Mouse (Mus musculus): Measurements from ENCODE around the gene Gatb. TPM values are rescaled to one million over a fixed set of nuclear protein-coding genes. Genes with fewer than 3 reads are reported as not detected.

The Gatb gene
- total and polyA plus RNA-seq, 3 experiments = 6.8 to 46.9 (median 32.7) TPM

- no peak for DNase-seq
Measured at GRCm38 (mm10) chr3:85592640-85593252, 18.8 kb downstream of the Gatb start.

- DNase-seq = no peak
Measured at GRCm38 (mm10) chr3:85594452-85594851, 20.5 kb downstream of the Gatb start.

- DNase-seq = peak; percentile 43
Measured at GRCm38 (mm10) chr3:85599526-85599925, 25.6 kb downstream of the Gatb start.

DNA sequence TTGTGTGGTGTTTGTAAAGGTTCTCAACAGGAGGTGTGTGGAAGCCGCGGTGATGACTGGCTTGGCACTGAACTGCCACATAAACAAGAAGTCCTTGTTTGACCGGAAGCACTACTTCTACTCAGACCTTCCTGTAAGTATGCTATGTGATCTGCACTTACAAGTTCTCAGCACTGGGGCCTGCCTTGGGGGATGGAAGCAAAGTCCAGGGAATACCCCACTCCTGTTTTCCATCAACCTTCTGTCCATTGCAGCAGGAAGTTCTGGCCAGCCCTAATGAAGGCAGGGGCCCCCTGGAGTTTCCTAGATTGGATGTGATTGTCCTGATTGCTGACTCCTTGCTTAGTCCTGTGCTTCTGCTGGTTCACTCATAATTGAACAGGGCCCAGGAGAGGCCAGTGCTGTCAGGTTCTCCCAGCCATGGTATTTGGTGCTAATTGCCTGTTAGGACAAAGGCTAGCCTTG is 28.0 kb downstream of the Gatb start:
- DNase-seq = no peak

DNA sequence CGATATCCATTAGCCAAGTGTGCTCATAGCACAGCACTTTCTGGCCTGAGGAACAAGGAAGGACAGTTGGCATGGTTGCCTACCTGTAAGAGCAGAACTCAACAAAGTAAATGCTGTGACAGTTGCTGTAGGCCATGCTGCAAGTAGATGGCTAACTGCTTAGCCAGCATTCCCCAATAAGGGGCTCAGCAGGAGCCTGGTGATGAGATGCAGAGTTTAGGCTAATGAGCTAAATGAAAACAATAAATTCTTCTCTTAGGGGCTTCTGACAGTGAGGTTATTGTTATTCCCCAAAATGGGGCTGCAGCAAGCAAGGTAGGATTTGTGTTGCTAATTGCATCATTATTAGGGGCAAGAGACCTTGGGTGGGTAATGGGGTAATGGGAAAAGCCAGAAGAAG is 29.9 kb downstream of the Gatb start:
- DNase-seq = no peak

- no peak for DNase-seq
Measured at GRCm38 (mm10) chr3:85606912-85607311, 33.0 kb downstream of the Gatb start.

DNA sequence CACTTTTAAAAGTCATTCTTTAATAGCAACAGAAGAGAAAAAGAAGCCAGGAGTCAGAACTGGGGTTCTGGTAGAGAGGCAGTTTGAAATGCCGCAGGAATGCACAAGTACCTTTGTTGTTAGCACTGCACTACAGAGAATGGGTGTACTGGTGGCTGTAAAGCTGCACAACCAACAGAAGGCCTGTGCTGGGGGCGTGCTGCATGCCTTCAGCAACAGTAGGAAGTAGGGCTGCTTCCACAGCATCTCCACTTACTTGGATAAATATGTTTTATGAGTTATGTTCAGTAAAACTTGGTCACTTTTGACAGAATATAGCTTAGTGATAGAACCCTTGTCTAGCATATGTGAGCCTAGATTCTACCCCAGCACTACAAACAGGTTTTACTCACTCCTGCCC is 33.8 kb downstream of the Gatb start:
- DNase-seq = no peak

GRCm38 (mm10) chr3:85616389-85616788 is 42.5 kb downstream of the Gatb start:
- no peak for DNase-seq

GRCm38 (mm10) chr3:85618885-85619284 is 45.0 kb downstream of the Gatb start:
- DNase-seq = no peak

- no peak for DNase-seq
Measured at GRCm38 (mm10) chr3:85619345-85619744, 45.4 kb downstream of the Gatb start.

- no peak for DNase-seq
Measured at GRCm38 (mm10) chr3:85619751-85620150, 45.8 kb downstream of the Gatb start.

DNA sequence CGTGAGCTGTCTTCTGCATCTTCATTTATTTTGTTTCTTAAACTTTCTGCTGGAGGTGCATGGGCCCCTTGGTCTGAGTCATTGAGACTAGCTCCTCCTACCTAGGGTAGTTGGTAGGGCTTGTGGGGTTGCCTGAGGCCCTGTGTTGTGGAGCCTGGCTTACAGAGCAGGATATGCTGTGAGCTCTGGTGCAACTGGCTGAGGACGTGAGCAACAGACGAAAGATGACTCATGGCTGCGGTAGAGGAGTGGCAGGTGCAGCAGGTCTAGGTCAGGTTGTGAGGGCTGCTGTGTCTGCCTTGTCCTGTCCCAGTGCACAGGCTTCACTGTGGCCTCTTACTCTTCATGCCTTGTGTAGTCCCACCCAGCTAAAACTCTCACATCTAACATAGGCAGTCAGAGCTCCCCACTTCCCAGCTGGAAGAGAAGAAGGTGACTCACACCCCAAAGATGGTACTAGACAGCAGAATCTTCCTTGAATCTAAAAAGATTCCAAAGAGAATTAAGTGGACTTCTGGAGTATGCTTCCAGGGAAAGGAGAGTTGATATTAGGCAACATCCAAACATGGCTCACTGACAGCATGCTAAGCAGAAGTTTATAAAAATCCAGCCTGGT is 56.1 kb downstream of the Gatb start:
- peak; percentile 14 for DNase-seq

- peak; percentile 9 for DNase-seq
Measured at GRCm38 (mm10) chr3:85633733-85634132, 59.8 kb downstream of the Gatb start.

DNA sequence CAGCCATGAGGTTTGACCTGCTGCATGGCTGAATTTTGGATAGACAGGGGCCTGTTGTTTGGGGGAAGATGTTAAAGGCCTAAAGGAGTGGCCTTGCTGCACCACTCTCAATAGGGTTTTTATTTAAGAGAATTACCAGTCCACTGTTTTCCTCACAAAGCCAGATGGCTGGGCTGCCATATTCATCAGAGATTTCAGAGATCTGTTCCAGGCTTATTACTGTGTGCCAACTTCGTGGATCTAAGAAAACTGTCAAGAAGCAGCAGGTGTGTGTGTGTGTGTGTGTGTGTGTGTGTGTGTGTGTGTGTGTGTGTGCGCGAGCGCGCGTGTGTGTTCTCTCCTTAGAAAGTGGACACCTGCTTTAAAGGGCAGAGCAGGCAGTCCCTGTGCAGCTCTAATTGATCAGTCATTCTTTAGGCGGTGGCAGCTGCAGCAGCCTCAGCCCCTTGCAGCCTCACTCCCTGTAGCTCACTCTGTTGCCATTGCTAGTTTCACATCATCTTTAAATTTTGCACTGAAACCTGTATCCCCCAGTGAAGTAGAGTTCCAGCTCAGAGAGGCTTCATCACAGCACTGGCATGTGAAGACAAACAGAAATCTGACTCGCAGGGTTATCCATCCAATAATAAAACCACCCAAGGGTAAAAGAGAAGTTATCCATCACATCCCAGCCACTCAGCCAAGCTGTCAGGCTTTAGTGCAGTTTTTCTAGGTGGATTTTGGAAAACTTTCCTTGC is 60.6 kb downstream of the Gatb start:
- no peak for DNase-seq

DNA sequence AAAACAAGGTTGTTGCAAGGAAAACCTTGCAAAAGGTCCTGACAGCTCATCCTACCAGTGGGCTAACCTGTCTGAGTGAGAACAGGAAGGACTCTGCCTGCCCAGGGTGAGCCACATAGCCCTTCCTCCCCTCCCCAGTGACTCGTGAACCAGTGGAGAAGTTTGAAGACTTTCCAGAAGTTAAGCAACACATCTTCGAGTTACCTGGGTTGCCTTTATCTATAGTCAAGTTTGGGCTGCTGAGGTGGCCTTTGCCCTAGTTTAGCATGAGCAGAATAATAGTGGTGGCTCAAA is 61.2 kb downstream of the Gatb start:
- no peak for DNase-seq

GRCm38 (mm10) chr3:85635591-85635990 is 61.7 kb downstream of the Gatb start:
- no peak for DNase-seq

DNA sequence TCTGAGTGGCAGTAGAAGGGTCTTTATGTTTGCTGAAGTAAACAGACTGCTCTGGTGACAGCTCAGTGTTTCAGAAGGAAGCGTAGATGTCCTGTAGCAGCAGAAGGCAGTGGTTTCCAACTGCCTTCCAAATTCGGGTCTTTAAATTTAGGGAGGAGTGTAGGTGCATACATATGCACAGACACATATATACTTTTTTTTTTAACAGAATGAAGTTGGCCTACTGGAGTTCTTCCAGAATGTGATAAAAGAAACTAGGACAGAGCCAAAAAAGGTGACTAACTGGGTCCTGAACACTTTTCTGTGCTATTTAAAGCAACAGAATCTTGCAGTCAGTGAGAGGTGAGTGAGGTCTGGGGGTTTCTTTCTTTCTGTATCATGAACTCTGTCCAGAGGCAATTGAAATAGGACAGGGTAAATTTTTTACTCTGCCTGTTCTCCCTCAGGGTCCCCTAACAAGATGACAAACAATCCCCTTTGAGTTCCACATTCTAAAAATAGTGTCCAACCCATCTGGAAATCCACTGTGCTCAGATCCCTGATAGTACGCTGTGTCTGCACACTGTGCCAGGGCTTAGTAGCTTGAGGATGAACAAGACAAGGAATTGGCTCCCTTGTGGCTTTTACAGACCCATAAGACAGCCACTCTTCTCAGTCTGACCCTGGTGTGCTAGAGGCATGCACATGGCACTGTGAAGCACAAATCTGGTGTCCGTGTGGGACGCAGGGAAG is 63.0 kb downstream of the Gatb start:
- DNase-seq = no peak

GRCm38 (mm10) chr3:85641751-85642150 is 67.8 kb downstream of the Gatb start:
- DNase-seq = no peak

- no peak for DNase-seq
Measured at GRCm38 (mm10) chr3:85644814-85645213, 70.9 kb downstream of the Gatb start.

- no peak for DNase-seq
Measured at GRCm38 (mm10) chr3:85645517-85646004, 71.6 kb downstream of the Gatb start.

GRCm38 (mm10) chr3:85649176-85649575 is 75.3 kb downstream of the Gatb start:
- no peak for DNase-seq
